Mouse (Mus musculus): ENCODE data around the gene Eif4ebp2. TPM values are rescaled to one million over a fixed set of nuclear protein-coding genes. Genes with fewer than 3 reads are reported as not detected.
A peak's percentile ranks its signal among the peaks of the same experiment; 100 is the strongest.

The Eif4ebp2 gene
- polyA plus RNA-seq, 1 experiment from 2014 or later, result 62.5 TPM

- H3K4me3 ChIP-seq (ENCODE audit: low read depth, low read length), result peak overlapping the region; percentile 8; the same call in 1 of the 2 replicates
These were observed 33.3 kb downstream of the Eif4ebp2 start for GRCm38 (mm10) chr10:61419146-61419545.

GRCm38 (mm10) chr10:61418131-61418900 is 34.1 kb downstream of the Eif4ebp2 start:
- no peak for TF ChIP-seq CTCF (IDR thresholded peaks at IDR 0.05)
- no peak for TF ChIP-seq EP300 (IDR thresholded peaks at IDR 0.05)
- 0 out of 2 replicates have a peak overlapping the region, but pooled peaks have one; percentile 9 for H3K9ac ChIP-seq (replicated peaks; ENCODE audit: low read depth)
- WGBS, result 2% methylated on average over 50 of the region's 50 CpGs
- H3K4me3 ChIP-seq (ENCODE audit: low read depth, low read length), result peak overlapping the region; percentile 37
- no peaks in the 10 kb centered on the region for H3K9me3 ChIP-seq (ENCODE audit: low read length)
- peak overlapping the region; percentile 61 for H3K4me2 ChIP-seq (replicated peaks; ENCODE audit: low read depth, low read length)
- H3K4me1 ChIP-seq (ENCODE audit: insufficient read depth, low read depth, low read length), result 0 out of 2 replicates have a peak, but pooled peaks cover 6% of the 10 kb centered on the region
- H3K27ac ChIP-seq (ENCODE audit: low read length), result no peak overlapping the region
- H3K36me3 ChIP-seq (ENCODE audit: insufficient read depth, low read length), result no peaks in the 10 kb centered on the region
- DNase-seq (ENCODE audit: low spot score) (no peak), ATAC-seq (peak; percentile 21)
- peaks cover 27% of the 10 kb centered on the region for H3K27me3 ChIP-seq (replicated peaks; ENCODE audit: insufficient read depth, low read length)

More at GRCm38 (mm10) chr10:61419146-61419545, 33.3 kb downstream of the Eif4ebp2 start:
- H3K9me3 ChIP-seq (ENCODE audit: low read length), result no peaks in the 10 kb centered on the region
- TF ChIP-seq EP300 (IDR thresholded peaks at IDR 0.05), result no peak
- no peak for TF ChIP-seq CTCF (IDR thresholded peaks at IDR 0.05)
- 0 out of 2 replicates have a peak, but pooled peaks cover 6% of the 10 kb centered on the region for H3K4me1 ChIP-seq (ENCODE audit: insufficient read depth, low read depth, low read length)
- DNase-seq (ENCODE audit: low spot score), result no peak
- no peak overlapping the region for H3K9ac ChIP-seq (replicated peaks; ENCODE audit: low read depth)
- H3K36me3 ChIP-seq (ENCODE audit: insufficient read depth, low read length), result no peaks in the 10 kb centered on the region
- no peak overlapping the region for H3K27ac ChIP-seq (ENCODE audit: low read length)
- H3K27me3 ChIP-seq (replicated peaks; ENCODE audit: insufficient read depth, low read length), result peaks cover 27% of the 10 kb centered on the region
- peak; percentile 16; the same call in 1 of the 2 replicates for ATAC-seq
- 0 out of 2 replicates have a peak overlapping the region, but pooled peaks have one; percentile 5 for H3K4me2 ChIP-seq (replicated peaks; ENCODE audit: low read depth, low read length)
- WGBS, result 7% methylated on average over 22 of the region's 24 CpGs

- Histone ChIP-seq H3K4me1 (ENCODE audit: insufficient read depth, low read depth, low read length) (0 out of 2 replicates have a peak, but pooled peaks cover 6% of the 10 kb centered on the region), H3K4me3 (ENCODE audit: low read depth, low read length) (peak within 1 kb of the TSS; percentile 37), H3K9ac (replicated peaks; ENCODE audit: low read depth) (0 out of 2 replicates have a peak within 1 kb of the TSS, but pooled peaks have one; percentile 9), H3K4me2 (replicated peaks; ENCODE audit: low read depth, low read length) (peak within 1 kb of the TSS; percentile 61), H3K27me3 (replicated peaks; ENCODE audit: insufficient read depth, low read length) (peaks cover 27% of the 10 kb centered on the region), H3K27ac (ENCODE audit: low read length) (no peak within 1 kb of the TSS), H3K36me3 (ENCODE audit: insufficient read depth, low read length) (no peaks in the 10 kb centered on the region), H3K9me3 (ENCODE audit: low read length) (no peaks in the 10 kb centered on the region)
- DNase-seq (ENCODE audit: low spot score) (no peak), ATAC-seq (no peak)
- TF ChIP-seq EP300 (IDR thresholded peaks at IDR 0.05), result no peak
- no peak for TF ChIP-seq CTCF (IDR thresholded peaks at IDR 0.05)
- 34% methylated on average over 9 of the region's 10 CpGs for WGBS
These were observed 34.8 kb downstream of the Eif4ebp2 start, which contains the start of gene Nodal for GRCm38 (mm10) chr10:61417672-61418071. Gene Nodal (plus strand): TSS chr10:61417972.

GRCm38 (mm10) chr10:61417046-61417445 is 35.4 kb downstream of the Eif4ebp2 start:
- WGBS, result 61% methylated on average over 2 of the region's 2 CpGs
- H3K27me3 ChIP-seq (replicated peaks; ENCODE audit: insufficient read depth, low read length), result peaks cover 27% of the 10 kb centered on the region
- H3K27ac ChIP-seq (ENCODE audit: low read length), result no peak overlapping the region

GRCm38 (mm10) chr10:61416561-61416960 is 35.9 kb downstream of the Eif4ebp2 start:
- Histone ChIP-seq H3K4me1 (ENCODE audit: insufficient read depth, low read depth, low read length) (0 out of 2 replicates have a peak, but pooled peaks cover 6% of the 10 kb centered on the region), H3K36me3 (ENCODE audit: insufficient read depth, low read length) (no peaks in the 10 kb centered on the region), H3K9me3 (ENCODE audit: low read length) (no peaks in the 10 kb centered on the region), H3K4me2 (replicated peaks; ENCODE audit: low read depth, low read length) (no peak overlapping the region), H3K27me3 (replicated peaks; ENCODE audit: insufficient read depth, low read length) (peaks cover 27% of the 10 kb centered on the region), H3K4me3 (ENCODE audit: low read depth, low read length) (no peak overlapping the region), H3K9ac (replicated peaks; ENCODE audit: low read depth) (no peak overlapping the region), H3K27ac (ENCODE audit: low read length) (no peak overlapping the region)
- no peak for TF ChIP-seq EP300 (IDR thresholded peaks at IDR 0.05)
- TF ChIP-seq CTCF (IDR thresholded peaks at IDR 0.05), result no peak
- 51% methylated on average over 7 of the region's 7 CpGs for WGBS
- ATAC-seq (no peak), DNase-seq (ENCODE audit: low spot score) (no peak)

More at GRCm38 (mm10) chr10:61417046-61417445, 35.4 kb downstream of the Eif4ebp2 start:
- Histone ChIP-seq H3K4me3 (ENCODE audit: low read depth, low read length) (no peak overlapping the region), H3K4me2 (replicated peaks; ENCODE audit: low read depth, low read length) (no peak overlapping the region), H3K4me1 (ENCODE audit: insufficient read depth, low read depth, low read length) (0 out of 2 replicates have a peak, but pooled peaks cover 6% of the 10 kb centered on the region), H3K9me3 (ENCODE audit: low read length) (no peaks in the 10 kb centered on the region), H3K36me3 (ENCODE audit: insufficient read depth, low read length) (no peaks in the 10 kb centered on the region), H3K9ac (replicated peaks; ENCODE audit: low read depth) (no peak overlapping the region)
- no peak for DNase-seq (ENCODE audit: low spot score)
- TF ChIP-seq CTCF (IDR thresholded peaks at IDR 0.05), result no peak
- no peak for TF ChIP-seq EP300 (IDR thresholded peaks at IDR 0.05)
- no peak for ATAC-seq

- H3K36me3 ChIP-seq (ENCODE audit: insufficient read depth, low read length), result no peaks in the 10 kb centered on the region
- DNase-seq (ENCODE audit: low spot score) (no peak), ATAC-seq (no peak)
- no peaks in the 10 kb centered on the region for H3K9me3 ChIP-seq (ENCODE audit: low read length)
- H3K4me1 ChIP-seq (ENCODE audit: insufficient read depth, low read depth, low read length), result 0 out of 2 replicates have a peak, but pooled peaks cover 6% of the 10 kb centered on the region
- TF ChIP-seq CTCF (IDR thresholded peaks at IDR 0.05) (no peak), EP300 (IDR thresholded peaks at IDR 0.05) (no peak)
- H3K9ac ChIP-seq (replicated peaks; ENCODE audit: low read depth), result no peak overlapping the region
- no peak overlapping the region for H3K4me2 ChIP-seq (replicated peaks; ENCODE audit: low read depth, low read length)
- no peak overlapping the region for H3K27ac ChIP-seq (ENCODE audit: low read length)
- H3K27me3 ChIP-seq (replicated peaks; ENCODE audit: insufficient read depth, low read length), result peaks cover 27% of the 10 kb centered on the region
- H3K4me3 ChIP-seq (ENCODE audit: low read depth, low read length), result no peak overlapping the region
- 26% methylated on average over 8 of the region's 8 CpGs for WGBS
These were observed 36.6 kb downstream of the Eif4ebp2 start for GRCm38 (mm10) chr10:61415890-61416289.
